Mouse (Mus musculus) embryo, embryonic 9.5 days (tissue): Measurements from ENCODE around the gene Spred1.

ENCODE experiments used
- DNase-seq: peaks from one replicate; pipeline ENCODE4 v3.0.0-alpha.2; 2017; ENCODE audit errors: extremely low spot score

Gene Spred1

GRCm38 (mm10) chr2:117180250-117180885, 59.2 kb downstream of the Spred1 start:
- DNase-seq: peak; percentile 78

GRCm38 (mm10) chr2:117185587-117185986, 64.4 kb downstream of the Spred1 start:
- DNase-seq: no peak

- DNase-seq: no peak
These were observed 69.7 kb downstream of the Spred1 start for GRCm38 (mm10) chr2:117190915-117191314.

GRCm38 (mm10) chr2:117194309-117194708, 73.1 kb downstream of the Spred1 start:
- no peak for DNase-seq

- no peak for DNase-seq
These were observed 74.0 kb downstream of the Spred1 start for GRCm38 (mm10) chr2:117195151-117195550.

- DNase-seq: no peak
These were observed 74.4 kb downstream of the Spred1 start for GRCm38 (mm10) chr2:117195578-117195977.

- no peak for DNase-seq
These were observed 79.7 kb downstream of the Spred1 start for GRCm38 (mm10) chr2:117200869-117201338.

- DNase-seq: no peak
These were observed 82.2 kb downstream of the Spred1 start for GRCm38 (mm10) chr2:117203350-117203749.

- no peak for DNase-seq
These were observed 83.4 kb downstream of the Spred1 start for GRCm38 (mm10) chr2:117204534-117204933.

GRCm38 (mm10) chr2:117205066-117205465, 83.9 kb downstream of the Spred1 start:
- DNase-seq: no peak

GRCm38 (mm10) chr2:117210416-117211085, 89.4 kb downstream of the Spred1 start:
- peak; percentile 80 for DNase-seq

GRCm38 (mm10) chr2:117216152-117216551, 95.0 kb downstream of the Spred1 start:
- DNase-seq: no peak

- DNase-seq: peak; percentile 48
These were observed 96.6 kb downstream of the Spred1 start for GRCm38 (mm10) chr2:117217695-117218216.

GRCm38 (mm10) chr2:117219536-117219935, 98.4 kb downstream of the Spred1 start:
- no peak for DNase-seq

- no peak for DNase-seq
These were observed 101.5 kb downstream of the Spred1 start for GRCm38 (mm10) chr2:117222651-117223050.

- DNase-seq: no peak
These were observed 107.5 kb downstream of the Spred1 start for GRCm38 (mm10) chr2:117228601-117229125.

- DNase-seq: no peak
These were observed 109.1 kb downstream of the Spred1 start for GRCm38 (mm10) chr2:117230261-117230660.

GRCm38 (mm10) chr2:117231257-117231656, 110.1 kb downstream of the Spred1 start:
- peak; percentile 82 for DNase-seq
